Mouse (Mus musculus): ENCODE measurements around the gene Fam71d. TPM values are rescaled to one million over a fixed set of nuclear protein-coding genes. Genes with fewer than 3 reads are reported as not detected.

Gene Fam71d
- total RNA-seq, 4 experiments from 2014 or later = not detected

- peak; percentile 26 for DNase-seq (ENCODE audit: low spot score)
These were observed 81.9 kb downstream of the Fam71d start for GRCm38 (mm10) chr12:78773211-78773610.

GRCm38 (mm10) chr12:78777916-78778315 lies 86.6 kb downstream of the Fam71d start:
- DNase-seq (ENCODE audit: low spot score) = no peak

- no peak for DNase-seq (ENCODE audit: low spot score)
These were observed 87.2 kb downstream of the Fam71d start for GRCm38 (mm10) chr12:78778423-78779067.

Other genes with a start within 250 kb of the Fam71d start
- 10 to 100 TPM; 12.7 to 18.1 (median 15.4) TPM for gene Mpp5, start 57.4 kb downstream of the Fam71d start, total RNA-seq (2022)
- gene Atp6v1d, start 170.1 kb downstream of the Fam71d start, total RNA-seq (2022) = 10 to 100 TPM; 73.6 to 82.4 (median 74.8) TPM
- gene Eif2s1, start 170.3 kb downstream of the Fam71d start, total RNA-seq (2022) = 10 to 100 TPM; 35.0 to 50.0 (median 45.0) TPM
- under 1 TPM in 3 of 4 experiments, not detected in 1; 0.22 to 0.49 (median 0.38) TPM for gene Plek2, start 215.4 kb downstream of the Fam71d start, total RNA-seq (2022)

All from heart, adult 8-10 months (tissue).